Mouse (Mus musculus) limb, embryonic 10.5 days (tissue): ENCODE measurements at regions not wholly inside any gene's neighbourhood (a gene's known extent, or its start where the extent isn't known, plus 50 kb on each side); places are given as distances from the start of the nearest gene placed in this dataset.
A peak's percentile ranks its signal among the peaks of the same experiment; 100 is the strongest.

Source experiments
- DNase-seq: peaks from one replicate; pipeline ENCODE4 v3.0.0-alpha.2; 2017; ENCODE audit warnings: low spot score
- H3K27ac ChIP-seq: fragments of 300-500 bp; sonication (generic); 2 replicates; pipeline ENCODE4 v1.5.1; 2016; ENCODE audit warnings: mild to moderate bottlenecking
- H3K27me3 ChIP-seq: fragments of 300-500 bp; sonication (generic); 2 replicates; pipeline ENCODE4 v1.6.1; 2016; ENCODE audit warnings: low read depth, mild to moderate bottlenecking; ENCODE audit not compliant: poor library complexity, severe bottlenecking
- H3K36me3 ChIP-seq: fragments of 300-500 bp; sonication (generic); 2 replicates; pipeline ENCODE4 v1.6.1; 2016; ENCODE audit warnings: mild to moderate bottlenecking, moderate library complexity
- H3K4me1 ChIP-seq: fragments of 300-500 bp; sonication (generic); 2 replicates; pipeline ENCODE4 v1.6.1; 2016
- H3K4me3 ChIP-seq: fragments of 300-500 bp; sonication (generic); 2 replicates; pipeline ENCODE4 v1.5.1; 2016; ENCODE audit warnings: mild to moderate bottlenecking, moderate library complexity
- H3K9me3 ChIP-seq: fragments of 300-500 bp; sonication (generic); replicated peaks from 2 replicates; pipeline ENCODE4 v1.6.1; 2016; ENCODE audit warnings: mild to moderate bottlenecking
- WGBS: fragments of 180-500 bp; shearing (Covaris S2); methylation state at CpG from one replicate; pipeline ENCODE4 v1.1.7; 2016; 5-methylcytosine and 5-hydroxymethylcytosine counted together

- 21% methylated on average over 7 of the region's 7 CpGs for WGBS
- peak; percentile 54 for DNase-seq
- Histone ChIP-seq H3K4me3 (no peak overlapping the region), H3K27ac (peak overlapping the region; percentile 43), H3K36me3 (no peaks in the 10 kb centered on the region), H3K4me1 (peaks cover 25% of the 10 kb centered on the region), H3K9me3 (no peaks in the 10 kb centered on the region), H3K27me3 (peaks cover 25% of the 10 kb centered on the region)
Observed at GRCm38 (mm10) chr3:39961836-39962640, 569.0 kb upstream of the Intu start.

DNA sequence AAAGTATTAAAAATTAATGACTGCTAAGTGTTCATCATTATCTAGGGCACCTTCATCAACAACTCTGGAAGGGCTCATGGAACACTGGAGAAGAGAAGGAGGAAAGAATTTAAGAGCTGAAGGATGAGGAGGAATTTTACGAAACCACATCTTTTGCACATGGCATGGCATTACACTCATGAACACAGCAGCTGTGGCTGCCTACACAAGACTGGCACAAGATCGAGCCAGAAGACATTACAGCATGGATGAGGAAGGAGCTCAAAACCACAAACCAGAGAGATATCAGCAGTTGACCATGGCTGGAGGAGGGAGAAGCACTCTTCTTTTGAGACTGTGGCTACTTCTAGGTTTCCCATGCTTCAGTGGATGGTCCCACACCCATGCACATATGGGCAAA is 565.7 kb upstream of the Intu start:
- H3K27ac ChIP-seq: no peak overlapping the region
- H3K4me1 ChIP-seq: peaks cover 25% of the 10 kb centered on the region
- no peak for DNase-seq
- peaks cover 19% of the 10 kb centered on the region; the same call in 1 of the 2 replicates for H3K27me3 ChIP-seq
- WGBS: 97% methylated on average over 2 of the region's 2 CpGs
- no peaks in the 10 kb centered on the region for H3K9me3 ChIP-seq
- H3K36me3 ChIP-seq: no peaks in the 10 kb centered on the region
- H3K4me3 ChIP-seq: no peak overlapping the region

- Histone ChIP-seq H3K9me3 (no peaks in the 10 kb centered on the region), H3K36me3 (no peaks in the 10 kb centered on the region), H3K4me1 (peaks cover 22% of the 10 kb centered on the region), H3K27me3 (peaks cover 19% of the 10 kb centered on the region; the same call in 1 of the 2 replicates), H3K4me3 (no peak overlapping the region), H3K27ac (no peak overlapping the region)
- 93% methylated on average over 2 of the region's 2 CpGs for WGBS
- DNase-seq: no peak
Observed at GRCm38 (mm10) chr3:39966390-39966789, 564.7 kb upstream of the Intu start.

DNA sequence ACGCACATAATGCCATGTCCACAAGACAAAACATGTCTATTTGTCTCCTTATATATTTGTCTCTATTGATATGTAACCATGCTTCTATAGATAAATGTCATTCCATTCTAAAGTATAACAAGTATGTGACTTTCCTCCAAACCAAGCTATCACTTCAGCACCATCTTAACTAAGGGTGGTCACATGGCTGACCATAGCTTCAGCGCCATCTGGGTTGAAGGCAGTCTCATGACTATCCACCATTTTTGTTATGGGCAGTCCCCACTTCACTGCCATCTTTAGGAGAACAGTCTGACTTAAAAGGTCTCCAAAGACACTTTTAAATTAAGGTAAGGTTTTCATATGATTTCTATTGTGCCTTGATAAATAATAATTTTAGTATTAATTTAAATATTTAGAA is 554.1 kb upstream of the Intu start:
- no peak overlapping the region for H3K4me3 ChIP-seq
- 93% methylated on average over 2 of the region's 2 CpGs for WGBS
- no peaks in the 10 kb centered on the region for H3K36me3 ChIP-seq
- H3K27me3 ChIP-seq: no peaks in the 10 kb centered on the region
- no peak for DNase-seq
- no peak overlapping the region for H3K27ac ChIP-seq
- no peaks in the 10 kb centered on the region; the same call in 1 of the 2 replicates for H3K9me3 ChIP-seq
- peaks cover 4% of the 10 kb centered on the region; the same call in 1 of the 2 replicates for H3K4me1 ChIP-seq

DNA sequence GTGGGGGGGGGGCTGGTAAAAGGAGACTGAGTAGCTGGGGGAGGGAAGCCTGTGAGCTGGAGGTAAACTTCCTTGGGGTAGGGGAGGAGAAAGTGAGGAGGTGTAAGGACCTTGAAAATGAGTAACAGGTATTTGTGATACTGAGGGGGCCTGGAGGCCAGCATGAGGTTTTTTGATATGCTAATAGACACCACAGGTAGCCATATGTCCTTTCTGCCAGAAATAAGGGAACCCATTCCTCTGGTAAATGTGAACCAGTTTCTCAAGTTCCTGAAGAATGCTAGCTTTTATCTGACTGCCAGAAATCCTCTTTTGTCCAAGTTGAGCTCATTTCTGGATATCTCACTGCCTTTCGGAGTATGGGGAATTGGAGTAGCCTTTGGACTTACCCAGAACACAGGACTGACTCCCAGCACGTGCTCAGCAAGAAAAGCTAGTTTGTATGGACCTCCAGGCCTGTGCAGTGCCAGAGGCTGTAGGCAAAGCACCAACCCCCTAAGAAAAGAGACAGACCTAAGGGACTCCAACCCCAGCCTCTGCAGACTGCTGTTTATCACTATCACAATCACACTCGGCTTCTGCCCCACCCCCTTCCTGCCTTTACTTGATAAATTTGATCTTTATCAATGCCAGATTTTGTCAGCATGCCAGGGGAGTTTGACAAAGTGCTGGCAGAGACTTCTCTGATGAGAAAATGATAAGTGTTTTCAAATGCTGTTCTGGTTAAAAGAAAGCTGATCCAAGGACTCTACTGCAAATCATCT is 552.0 kb upstream of the Intu start:
- 14% methylated on average over 3 of the region's 3 CpGs for WGBS

DNA sequence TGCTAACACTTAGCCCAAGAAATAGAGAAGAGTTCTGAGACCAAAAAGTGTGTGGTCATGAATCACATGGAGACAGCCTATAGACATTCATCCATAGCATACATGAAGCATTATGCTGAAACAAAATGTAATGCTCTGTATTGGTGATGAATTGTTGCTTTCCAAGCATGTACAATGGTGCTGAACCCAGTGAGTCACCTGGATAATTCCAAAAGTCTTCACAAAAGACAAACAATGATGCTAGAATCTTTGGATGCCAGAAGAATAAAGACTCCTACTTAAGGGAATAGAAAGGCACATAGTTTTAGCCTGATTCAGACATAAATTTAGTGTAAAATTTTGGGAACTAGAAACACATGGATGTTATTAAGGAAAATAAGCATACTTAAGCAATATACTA is 548.4 kb upstream of the Intu start:
- no peaks in the 10 kb centered on the region for H3K27me3 ChIP-seq
- no peaks in the 10 kb centered on the region for H3K36me3 ChIP-seq
- no peak overlapping the region for H3K27ac ChIP-seq
- no peak overlapping the region for H3K4me3 ChIP-seq
- peaks cover 4% of the 10 kb centered on the region; the same call in 1 of the 2 replicates for H3K4me1 ChIP-seq
- no peaks in the 10 kb centered on the region for H3K9me3 ChIP-seq
- DNase-seq: no peak

More for the DNA sequence above, 552.0 kb upstream of the Intu start:
- DNase-seq: no peak
- no peaks in the 10 kb centered on the region for H3K27me3 ChIP-seq
- H3K4me3 ChIP-seq: no peak overlapping the region
- H3K27ac ChIP-seq: no peak overlapping the region
- no peaks in the 10 kb centered on the region for H3K9me3 ChIP-seq
- no peaks in the 10 kb centered on the region for H3K36me3 ChIP-seq
- H3K4me1 ChIP-seq: peaks cover 4% of the 10 kb centered on the region; the same call in 1 of the 2 replicates

DNA sequence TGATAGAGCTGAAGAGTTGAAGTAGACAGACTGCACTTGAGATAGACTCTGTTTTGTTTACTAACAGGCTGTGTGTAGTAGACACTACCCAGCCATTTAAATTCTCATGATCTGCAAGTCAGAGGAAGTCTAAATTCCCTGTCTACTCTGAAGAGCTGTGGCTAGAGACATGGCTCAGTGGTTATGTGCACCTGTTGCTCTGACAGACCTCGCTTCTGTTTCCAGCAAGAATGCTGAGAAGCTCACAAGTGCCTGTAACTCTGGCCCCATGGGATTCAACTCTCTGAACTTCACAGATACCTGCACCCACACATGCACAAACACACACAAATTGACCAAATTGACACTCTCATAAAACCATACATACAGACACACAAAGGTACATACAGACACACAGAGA is 543.4 kb upstream of the Intu start:
- WGBS: 85% methylated on average over 1 of the region's 1 CpGs
- Histone ChIP-seq H3K4me1 (no peaks in the 10 kb centered on the region), H3K27ac (no peak overlapping the region), H3K4me3 (no peak overlapping the region), H3K27me3 (no peaks in the 10 kb centered on the region), H3K9me3 (no peaks in the 10 kb centered on the region; the same call in 1 of the 2 replicates), H3K36me3 (no peaks in the 10 kb centered on the region)
- DNase-seq: no peak

DNA sequence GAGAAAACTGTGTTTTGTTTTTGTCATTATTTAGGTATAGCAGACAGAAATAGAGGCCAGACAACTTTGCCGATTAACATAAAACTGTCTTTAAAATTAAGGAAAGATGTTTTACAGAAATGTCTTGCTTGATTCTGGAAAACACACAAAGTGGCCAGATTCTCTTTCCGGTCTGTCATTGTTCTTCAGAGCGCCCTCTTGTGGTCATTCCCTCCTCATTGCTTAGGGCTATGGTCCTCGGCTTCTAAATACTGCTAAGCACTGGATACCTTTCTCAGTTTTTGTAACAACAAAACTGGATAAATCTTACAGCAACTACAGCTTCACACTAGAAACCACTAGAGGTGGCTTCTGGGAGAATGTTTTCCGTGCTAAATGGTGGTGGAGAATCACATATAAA is 532.5 kb upstream of the Intu start:
- DNase-seq: peak; percentile 50
- no peak overlapping the region for H3K27ac ChIP-seq

GRCm38 (mm10) chr3:39999846-40000245 is 531.2 kb upstream of the Intu start:
- no peak for DNase-seq
- Histone ChIP-seq H3K36me3 (no peaks in the 10 kb centered on the region), H3K27ac (no peak overlapping the region), H3K4me1 (no peaks in the 10 kb centered on the region), H3K27me3 (no peaks in the 10 kb centered on the region), H3K9me3 (no peaks in the 10 kb centered on the region), H3K4me3 (no peak overlapping the region)
- WGBS: 96% methylated on average over 1 of the region's 1 CpGs

More for the DNA sequence above, 532.5 kb upstream of the Intu start:
- H3K9me3 ChIP-seq: no peaks in the 10 kb centered on the region
- H3K27me3 ChIP-seq: no peaks in the 10 kb centered on the region
- H3K4me3 ChIP-seq: no peak overlapping the region
- no peaks in the 10 kb centered on the region for H3K36me3 ChIP-seq
- H3K4me1 ChIP-seq: no peaks in the 10 kb centered on the region
- 43% methylated on average over 5 of the region's 5 CpGs for WGBS

DNA sequence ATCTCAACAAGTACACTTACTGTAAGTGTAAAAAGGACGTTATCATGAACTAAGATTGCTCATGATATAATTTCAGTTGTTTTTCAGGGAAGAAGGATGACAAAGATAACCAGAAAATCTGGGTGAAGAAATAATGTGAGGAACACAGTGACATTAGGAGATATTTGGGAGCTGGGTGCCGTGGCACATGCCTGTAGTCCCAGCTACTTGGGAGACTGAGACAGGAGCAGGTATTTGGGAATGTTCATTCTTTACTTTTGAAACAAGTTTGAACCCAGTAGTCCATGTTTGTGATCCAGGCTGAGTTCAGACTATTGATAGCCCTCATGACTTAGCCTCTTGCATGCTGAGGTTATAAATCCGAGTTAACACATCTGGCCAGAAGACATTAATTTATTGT is 528.2 kb upstream of the Intu start:
- DNase-seq: no peak
- 83% methylated on average over 3 of the region's 3 CpGs for WGBS
- Histone ChIP-seq H3K27me3 (no peaks in the 10 kb centered on the region), H3K4me1 (no peaks in the 10 kb centered on the region), H3K27ac (no peak overlapping the region), H3K4me3 (no peak overlapping the region), H3K36me3 (no peaks in the 10 kb centered on the region), H3K9me3 (no peaks in the 10 kb centered on the region)

- H3K27me3 ChIP-seq: no peaks in the 10 kb centered on the region
- no peaks in the 10 kb centered on the region for H3K4me1 ChIP-seq
- H3K9me3 ChIP-seq: no peaks in the 10 kb centered on the region
- no peak overlapping the region for H3K4me3 ChIP-seq
- H3K27ac ChIP-seq: no peak overlapping the region
- no peaks in the 10 kb centered on the region for H3K36me3 ChIP-seq
- 88% methylated on average over 5 of the region's 5 CpGs for WGBS
- DNase-seq: no peak
Observed at GRCm38 (mm10) chr3:40010051-40010450, 521.0 kb upstream of the Intu start.

DNA sequence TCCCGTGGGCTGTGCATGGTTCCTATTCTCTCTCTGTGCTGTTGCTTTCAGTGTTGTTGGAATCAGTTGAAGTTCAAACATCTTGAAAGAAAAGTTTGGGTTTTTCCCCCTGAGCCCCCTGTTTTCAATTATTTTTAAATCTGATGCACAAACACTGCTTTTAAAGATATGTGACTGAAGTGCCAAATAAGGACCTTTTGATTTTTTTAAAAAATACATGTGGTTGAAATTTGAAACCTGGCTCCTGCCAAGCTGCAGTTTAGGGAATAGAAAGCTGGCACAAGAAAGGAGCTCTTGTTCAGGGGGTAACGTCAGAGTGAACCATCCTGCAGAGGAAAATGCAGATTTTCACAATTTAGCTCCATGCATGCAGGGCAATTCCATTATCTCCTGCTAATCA is 509.4 kb upstream of the Intu start:
- no peak for DNase-seq
- Histone ChIP-seq H3K27me3 (no peaks in the 10 kb centered on the region), H3K4me3 (no peak overlapping the region), H3K9me3 (no peaks in the 10 kb centered on the region), H3K36me3 (no peaks in the 10 kb centered on the region), H3K27ac (peak overlapping the region; percentile 70; the same call in 1 of the 2 replicates), H3K4me1 (peaks cover 6% of the 10 kb centered on the region; the same call in 1 of the 2 replicates)
- WGBS: 39% methylated on average over 2 of the region's 2 CpGs

DNA sequence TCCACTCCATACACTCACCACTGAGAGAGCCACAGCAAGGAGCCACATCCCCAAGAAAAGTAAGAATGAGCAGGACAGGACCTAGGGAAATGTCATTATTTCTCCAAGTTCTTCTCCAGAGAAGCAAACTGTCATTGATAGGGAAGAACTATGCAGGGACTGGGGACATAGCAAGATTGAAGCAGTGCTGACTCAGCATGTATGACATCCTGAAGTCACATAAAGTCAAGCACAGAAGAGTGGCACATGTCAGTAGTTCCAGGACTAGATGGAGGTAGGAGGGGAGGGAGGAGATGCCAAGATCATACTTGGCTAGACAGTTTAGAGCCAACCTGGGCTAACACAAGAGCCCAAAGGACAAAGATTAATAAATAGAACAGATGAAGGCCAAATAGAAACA is 503.4 kb upstream of the Intu start:
- H3K27ac ChIP-seq: no peak overlapping the region
- H3K4me1 ChIP-seq: no peaks in the 10 kb centered on the region
- no peaks in the 10 kb centered on the region for H3K27me3 ChIP-seq
- no peaks in the 10 kb centered on the region for H3K36me3 ChIP-seq
- DNase-seq: no peak
- no peak overlapping the region for H3K4me3 ChIP-seq
- H3K9me3 ChIP-seq: no peaks in the 10 kb centered on the region
